Mouse (Mus musculus): ENCODE results near the gene Ranbp1.

Ranbp1 gene

DNA sequence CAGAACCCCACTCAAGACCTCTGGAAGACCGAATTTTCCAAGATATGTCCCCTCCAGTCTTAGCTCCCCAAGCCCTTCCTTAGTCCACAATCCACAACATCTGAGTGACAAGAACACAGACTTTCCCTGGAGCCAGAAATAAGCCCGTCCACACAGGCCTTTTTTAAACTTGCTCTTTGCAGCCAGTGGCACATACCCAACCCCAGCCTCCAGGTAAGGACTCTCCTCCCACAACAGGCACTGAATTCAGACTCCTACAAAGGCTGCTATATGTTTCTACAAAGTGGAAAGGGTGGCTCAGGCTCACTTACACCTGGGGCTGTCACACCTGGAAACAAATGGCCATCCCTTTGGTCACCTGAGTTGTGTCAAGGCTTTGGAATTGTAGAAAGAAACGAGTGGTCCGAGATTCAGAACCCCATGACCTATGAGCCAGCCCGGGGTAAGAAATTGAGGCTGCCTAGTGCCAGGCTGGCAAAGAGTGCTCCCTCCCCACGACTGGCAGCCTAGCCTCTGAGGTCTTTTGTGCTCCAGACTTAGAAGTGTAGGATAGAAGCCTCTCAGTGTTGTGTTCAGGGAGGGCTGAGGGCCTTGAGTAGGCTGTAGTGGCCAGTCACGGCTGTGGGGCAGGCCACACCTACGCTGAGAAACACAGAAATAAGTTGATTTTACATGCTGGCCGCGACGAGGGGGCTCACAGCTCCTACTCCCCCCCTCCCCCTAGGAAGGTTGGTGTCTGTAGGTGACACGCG lies 14.4 kb downstream of the Ranbp1 start:
- no peak for DNase-seq

DNA sequence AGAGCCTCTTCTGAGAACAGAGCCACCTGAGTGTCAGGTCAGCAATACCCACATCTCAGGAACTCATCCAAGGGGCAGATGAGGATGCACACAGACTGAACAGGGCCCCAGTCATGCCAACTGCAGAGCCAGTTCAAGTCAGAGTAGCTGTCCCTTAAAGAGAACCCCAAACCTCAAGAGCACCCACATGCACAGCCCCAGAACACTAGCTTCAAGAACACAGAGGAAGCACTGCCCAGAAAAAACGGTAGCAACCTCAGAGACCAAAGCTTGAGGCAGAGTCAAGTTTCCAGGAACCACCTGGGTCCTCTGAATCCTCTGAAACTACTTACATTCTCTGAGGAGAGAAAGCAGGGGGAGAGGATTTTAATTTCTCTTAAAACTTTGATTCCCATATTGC lies 15.1 kb downstream of the Ranbp1 start:
- no peak for DNase-seq

DNA sequence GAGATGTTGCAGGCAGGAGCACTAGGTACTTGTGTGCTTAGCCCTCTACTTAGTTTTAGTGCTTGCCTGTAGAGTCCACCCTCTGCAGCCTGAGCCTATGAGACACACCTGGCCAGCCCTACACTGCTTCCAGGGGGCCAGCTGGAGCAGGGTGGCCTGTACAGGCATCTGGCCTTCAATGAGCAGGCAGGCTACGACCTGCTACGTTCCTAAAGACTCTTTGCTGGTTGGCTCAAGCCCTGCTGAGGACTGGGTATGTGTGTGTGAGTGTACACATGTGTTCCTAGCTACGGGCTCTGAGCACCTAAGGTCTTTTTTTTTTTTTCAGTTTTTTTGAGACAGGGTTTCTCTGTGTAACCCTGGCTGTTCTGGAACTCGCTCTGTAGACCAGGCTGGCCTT lies 17.1 kb downstream of the Ranbp1 start:
- no peak for DNase-seq

DNA sequence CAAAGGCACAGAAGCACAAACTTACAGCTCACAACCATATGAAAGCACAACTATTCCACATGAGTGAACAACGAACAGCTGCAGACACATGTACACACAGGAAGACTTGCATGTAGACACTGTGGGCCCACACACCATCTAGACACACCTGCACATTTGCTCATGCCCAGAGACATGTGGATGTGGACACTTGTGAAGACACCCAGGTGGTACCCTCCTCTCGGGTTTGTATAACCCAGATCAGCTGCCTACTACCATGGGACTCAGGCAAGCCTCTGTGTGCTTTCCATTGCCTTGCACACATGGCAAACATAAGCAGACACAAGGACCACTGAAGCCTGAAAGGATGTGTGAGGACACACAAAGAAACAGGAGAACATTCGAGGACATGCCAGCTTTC lies 17.5 kb downstream of the Ranbp1 start:
- DNase-seq: no peak

DNA sequence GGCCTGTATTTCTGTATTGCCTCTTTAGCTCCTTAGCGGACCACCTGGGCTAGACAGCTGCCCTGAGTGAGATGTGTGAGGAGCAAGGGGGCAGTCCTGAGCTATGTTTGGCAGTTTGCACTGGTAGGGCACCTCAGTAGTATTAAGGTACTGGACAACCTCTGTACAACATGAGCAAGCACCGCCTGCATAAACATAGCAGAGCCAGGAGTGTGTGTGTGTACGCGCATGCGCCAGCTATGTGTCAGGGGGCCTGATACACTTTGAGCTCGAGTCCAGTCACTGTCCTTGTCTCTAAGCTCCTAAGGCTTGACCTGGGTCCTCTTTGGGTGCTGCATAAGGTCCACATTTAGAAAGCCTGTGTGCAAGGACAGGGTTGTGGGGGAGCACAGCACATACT lies 17.9 kb downstream of the Ranbp1 start:
- DNase-seq: no peak

DNA sequence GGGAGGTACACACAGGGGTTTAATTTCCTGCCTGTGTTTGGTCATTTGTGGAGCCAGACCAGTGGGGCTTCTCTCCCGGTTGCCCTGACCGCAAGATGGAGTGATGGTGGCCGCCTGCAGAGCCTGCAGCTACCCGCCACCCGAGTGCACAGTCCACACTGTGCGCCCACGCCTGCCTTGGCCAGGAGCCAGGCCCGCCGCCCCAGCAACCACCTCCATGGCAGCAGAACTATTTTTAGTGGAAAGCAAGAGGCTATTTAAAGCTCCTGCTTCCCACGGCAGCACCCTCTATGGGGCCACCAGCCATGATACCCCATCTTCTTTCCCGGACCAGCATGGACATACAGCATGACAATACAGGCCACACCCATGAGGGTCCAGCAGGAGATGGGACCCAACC lies 18.9 kb downstream of the Ranbp1 start:
- no peak for DNase-seq

DNA sequence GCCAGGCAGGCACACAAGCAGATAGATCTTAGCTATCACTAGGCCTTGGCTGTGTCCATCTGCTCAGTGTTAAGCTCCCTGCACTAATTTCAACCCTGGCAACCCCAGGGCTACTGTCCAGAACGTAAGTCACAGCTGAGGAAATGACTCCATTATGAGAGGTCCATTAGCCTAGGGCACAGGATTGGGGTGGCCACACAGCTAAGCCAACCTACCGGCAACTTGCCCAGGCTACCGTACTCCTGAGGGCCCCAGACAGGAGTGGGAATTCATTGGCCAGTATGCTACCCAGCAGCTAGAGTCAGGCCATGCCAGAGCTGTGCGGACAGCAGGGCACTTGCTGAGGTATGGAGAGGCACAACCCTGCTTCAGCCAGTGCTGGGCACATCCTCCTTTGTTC lies 19.7 kb downstream of the Ranbp1 start:
- DNase-seq: no peak

DNA sequence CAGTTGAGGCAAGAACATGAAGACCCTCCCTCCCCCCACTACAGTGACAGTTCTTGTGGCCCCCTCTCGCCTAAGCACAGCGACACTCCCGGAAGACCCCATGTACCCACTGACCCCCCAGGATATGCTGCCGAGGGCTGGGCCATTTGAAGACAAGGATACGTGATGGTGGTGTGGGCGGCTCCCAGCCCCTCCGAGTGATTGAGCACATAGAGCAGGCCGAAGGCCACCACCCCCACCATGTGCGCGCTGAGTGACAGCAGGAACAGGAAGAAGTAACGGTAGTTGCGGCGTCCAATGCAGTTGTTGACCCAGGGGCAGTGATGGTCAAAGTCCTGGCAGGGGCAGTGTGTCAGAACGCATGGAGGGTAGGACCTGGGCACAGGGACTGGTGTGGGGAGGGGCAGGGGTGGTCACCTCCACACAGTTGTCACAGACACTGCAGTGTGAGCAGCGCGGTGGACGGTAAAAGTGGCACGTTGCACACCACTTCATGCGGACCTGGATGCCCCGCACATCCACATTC lies 20.6 kb downstream of the Ranbp1 start:
- DNase-seq: no peak

DNA sequence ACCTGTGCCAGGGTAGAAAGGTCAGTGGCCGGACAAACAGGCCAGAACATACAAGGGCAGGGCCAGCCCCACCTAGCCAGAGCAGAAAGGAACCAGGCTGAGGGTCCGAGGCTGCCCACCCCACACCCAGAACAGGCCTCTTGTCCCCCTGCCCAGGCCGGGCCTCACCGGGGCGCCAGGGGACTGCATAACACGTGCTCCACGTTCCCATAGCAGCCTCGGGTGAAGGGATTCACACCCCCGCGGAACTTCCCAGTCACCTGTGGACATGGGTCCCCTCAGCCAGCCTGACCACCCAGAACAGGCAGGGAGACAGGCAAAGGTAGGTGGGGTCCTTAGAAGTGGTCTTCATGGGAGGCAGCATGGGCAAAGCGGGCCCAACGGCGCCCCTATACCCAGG lies 21.3 kb downstream of the Ranbp1 start:
- no peak for DNase-seq

DNA sequence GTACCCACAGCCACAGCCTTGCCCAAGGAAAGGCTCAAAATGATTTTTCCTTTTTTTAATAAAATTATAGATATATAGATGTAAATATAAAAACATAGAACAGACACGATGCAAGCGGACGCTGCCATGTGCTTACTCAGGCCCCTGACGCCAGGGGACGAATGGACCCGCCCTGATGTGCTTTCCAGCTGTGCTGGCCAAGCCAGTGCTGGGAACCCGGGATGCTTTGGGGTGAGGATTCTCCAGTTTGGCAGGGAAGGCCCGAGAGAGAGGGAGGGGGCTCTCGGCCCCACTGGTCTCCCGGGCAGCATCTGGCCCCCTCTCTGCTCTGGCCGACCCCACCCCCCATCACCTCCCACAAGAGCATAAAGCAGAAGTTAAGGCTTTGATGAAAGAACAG lies 26.3 kb downstream of the Ranbp1 start:
- DNase-seq: no peak

DNA sequence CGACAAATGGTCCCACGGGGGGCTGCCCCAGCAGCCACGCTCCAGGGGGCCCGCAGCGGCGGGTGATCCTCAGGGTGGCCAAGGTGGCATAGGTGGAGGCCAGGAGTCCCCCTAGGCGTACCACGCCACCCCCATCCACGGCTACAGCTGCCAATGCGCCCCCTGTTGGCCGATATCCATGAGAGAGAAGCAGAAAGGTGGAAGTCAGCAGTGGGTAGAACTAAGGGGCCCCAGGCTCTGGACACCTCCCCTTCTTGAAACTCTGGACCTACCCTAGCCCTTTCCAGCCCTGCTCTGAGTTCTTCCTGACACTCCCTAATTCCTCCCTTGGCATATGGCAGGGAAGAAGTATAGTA lies 27.0 kb downstream of the Ranbp1 start:
- no peak for DNase-seq

DNA sequence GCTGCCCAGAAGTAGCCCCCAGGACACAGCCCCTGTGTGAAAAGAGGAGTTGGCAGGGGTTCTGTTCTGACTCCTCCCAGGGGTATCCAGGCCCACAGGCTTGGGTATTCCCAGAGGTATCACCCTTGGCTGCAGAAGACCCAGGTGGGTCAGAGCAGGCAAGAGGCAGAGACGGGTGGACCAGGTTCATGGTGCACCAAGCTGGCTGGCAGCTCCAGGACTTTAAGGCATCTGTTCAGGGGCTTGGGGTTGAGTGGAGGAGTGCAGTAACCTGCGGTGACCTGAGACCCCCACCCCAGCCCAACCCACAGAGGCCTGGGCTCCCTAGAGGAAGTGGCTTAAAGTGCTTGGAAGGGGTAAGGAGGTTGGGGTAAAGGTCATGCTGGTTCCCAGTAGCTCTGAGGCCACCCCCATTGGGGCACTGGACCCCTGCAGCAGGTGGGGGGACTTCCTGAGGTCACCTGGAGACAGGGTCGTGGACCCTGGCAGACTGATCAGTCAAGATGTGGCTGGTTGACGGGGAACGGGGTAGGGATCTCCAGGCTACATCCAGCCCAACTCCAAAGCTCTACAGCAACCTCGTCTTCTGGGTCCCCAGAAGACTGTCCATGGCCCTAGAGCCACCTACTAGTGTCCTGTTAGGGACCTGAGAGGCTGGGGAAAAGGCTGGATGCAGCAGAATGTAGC lies 27.5 kb downstream of the Ranbp1 start:
- DNase-seq: no peak

DNA sequence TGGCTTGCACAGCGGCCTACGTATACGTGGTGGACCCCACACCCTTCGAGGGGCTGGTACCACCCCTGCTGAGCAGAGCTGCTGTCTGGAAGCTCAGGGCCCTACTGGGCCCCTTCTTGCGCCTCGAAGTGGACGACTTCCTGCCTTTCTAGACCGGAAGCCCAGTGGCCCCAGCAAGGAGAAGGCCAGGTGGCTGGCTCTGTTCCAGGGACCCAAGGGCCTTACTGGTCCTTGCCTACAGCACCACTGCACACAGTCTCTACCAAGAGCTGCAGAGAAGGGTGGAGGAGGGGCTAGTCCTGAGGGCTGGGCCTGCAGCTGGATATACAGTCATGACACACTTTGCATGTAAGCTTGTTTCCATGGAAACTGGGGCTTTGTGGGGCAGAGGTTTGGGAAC lies 28.5 kb downstream of the Ranbp1 start:
- peak; percentile 58 for DNase-seq

DNA sequence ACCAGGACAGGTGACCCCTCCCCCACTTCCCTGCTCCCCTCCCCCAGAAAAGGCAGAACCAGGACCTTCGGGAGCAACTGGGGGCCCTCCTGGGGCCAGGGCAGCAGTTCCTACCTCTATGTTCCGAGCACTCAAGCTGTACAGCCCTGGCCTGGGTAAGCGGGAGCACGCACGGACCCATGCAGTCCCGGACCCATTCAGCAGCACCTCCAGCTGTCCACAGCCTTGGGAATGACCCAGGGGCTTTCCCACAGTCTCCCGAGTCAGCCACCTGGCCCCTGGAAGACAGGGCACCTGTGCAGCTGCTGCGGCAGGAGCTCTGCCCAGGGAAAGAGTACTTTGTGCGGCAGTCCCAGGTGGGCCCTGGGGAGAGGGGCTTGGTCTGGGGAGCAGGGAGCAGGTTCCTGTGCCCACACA lies 29.9 kb downstream of the Ranbp1 start:
- no peak for DNase-seq

DNA sequence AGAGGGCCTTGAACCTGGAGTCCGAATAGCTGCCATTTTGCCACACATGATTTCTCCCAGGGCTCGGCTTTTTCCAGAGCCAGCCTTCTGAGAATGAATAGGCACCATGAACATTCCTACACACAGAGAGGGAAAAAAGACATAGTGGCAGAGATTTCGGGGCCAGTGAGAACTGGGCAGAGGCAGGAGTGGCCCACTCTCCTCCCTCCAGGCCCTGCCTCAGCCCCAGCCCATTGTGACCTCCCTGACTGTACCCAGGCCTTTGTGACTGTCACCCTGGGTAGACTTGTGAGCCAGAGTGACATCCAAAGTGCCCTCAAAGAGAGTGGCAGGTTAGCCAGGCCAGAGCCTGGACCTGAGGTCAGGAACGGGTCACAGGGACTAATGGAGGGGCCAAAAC lies 31.0 kb downstream of the Ranbp1 start, which contains the start of gene Ccdc188:
Gene Ccdc188 (plus strand): TSS at position 301 of the 400 bp plus-strand sequence.
- DNase-seq: no peak

DNA sequence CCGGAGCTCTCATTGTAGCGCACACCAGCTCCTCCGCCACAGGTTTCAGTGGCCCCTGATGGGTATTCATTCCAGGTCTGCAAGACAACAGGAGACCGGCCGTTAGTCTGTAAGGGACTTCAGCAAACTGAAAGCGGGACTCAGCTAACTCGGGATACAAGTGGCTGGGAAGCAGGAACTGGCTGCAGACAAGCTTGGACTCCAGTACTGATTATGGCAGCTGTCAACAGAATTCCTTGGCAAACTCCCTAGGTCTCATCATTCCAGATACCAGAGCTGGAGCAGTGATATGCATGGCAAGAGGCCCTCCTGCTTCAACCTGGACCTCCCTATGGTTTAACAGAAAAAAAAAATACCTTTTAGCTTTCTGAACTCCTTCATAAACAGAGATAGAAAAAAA lies 33.7 kb downstream of the Ranbp1 start:
- no peak for DNase-seq

DNA sequence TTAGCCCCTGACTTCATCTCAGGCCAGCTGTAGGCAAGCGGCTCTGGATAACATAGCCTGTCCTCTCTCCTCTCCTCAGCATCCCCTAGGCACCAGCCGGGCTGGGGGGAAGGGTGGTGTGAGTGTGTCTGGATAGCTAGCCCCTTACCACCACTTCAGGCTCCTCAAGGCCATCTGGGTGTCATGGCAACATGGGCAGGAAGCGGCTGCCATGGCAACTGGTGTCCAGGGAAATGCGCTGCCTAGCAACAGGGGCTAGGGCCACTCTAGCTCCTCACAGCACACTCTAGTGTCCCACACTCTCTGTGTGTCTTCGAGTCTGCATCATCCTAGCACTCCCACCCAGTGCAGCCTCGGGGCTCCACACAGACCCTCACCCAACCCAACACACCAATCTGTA lies 34.8 kb downstream of the Ranbp1 start:
- peak; percentile 92 for DNase-seq

DNA sequence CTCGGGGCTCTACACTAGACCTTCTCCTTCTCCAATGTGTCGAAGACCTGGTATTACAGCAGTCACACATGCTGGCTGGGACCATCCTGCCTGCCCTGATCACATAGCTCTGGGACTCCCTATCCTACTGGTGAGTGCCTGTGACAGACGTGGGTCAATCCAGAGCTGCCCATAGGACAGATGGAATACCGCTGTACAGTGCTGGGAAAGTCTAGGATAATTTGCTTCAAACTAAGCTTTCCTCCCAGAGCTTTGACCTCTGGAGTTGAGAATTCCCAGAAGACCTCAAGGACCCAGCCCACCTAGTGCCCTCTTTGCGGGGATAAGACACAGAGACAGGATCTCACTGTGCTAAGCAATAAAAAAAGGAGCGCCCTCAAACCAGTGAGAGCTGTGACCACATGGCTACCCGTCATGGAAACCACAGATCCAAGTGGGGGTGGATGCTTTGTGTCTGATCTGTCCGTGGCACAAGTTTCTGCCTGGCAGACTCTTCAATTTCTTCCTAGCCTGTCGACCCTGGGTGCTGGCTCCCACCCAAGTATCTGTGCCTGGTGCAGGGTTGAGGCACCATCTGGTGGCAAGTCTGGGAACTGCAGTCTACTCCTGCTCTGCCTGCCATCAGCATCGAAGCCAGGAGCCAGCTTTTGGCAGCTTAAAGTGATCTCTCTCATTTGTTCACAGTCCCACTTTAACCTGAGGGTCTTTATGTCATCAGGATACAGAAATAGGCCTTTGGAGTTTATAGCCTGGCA lies 36.9 kb downstream of the Ranbp1 start:
- peak; percentile 85 for DNase-seq

DNA sequence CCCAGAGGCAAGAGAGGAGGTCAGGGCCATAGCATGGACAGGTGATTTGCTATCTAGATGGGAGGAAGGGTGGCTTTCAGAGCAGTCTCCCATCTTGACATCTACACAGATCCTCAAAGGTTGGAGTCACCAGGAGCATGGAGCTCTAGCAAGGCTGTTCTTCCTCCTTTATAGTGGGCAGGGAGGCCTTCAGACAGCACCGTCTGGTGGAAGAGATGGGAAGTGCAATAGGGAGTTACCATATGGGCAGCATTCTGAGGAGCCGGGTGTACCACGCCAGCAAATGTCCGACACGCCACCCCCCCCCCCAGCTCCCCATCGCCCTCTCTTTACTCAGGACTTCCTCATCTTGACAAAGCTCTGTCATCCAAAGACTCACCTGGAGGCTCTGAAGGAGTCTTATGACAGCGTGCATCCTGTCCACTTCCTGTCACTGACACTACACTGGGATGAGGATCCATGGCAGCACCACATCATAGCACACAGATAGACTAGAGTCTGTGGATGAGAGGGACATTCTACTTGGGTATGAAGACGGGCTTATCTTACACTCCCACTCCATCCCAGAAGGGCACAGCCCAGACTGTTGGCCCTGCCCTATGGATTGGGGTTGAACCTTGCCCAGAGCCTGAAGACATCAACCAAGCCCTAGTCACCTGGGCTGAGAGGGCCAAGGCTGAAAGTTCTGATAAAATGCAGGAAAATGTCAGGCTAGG lies 37.7 kb downstream of the Ranbp1 start:
- peak; percentile 61 for DNase-seq

DNA sequence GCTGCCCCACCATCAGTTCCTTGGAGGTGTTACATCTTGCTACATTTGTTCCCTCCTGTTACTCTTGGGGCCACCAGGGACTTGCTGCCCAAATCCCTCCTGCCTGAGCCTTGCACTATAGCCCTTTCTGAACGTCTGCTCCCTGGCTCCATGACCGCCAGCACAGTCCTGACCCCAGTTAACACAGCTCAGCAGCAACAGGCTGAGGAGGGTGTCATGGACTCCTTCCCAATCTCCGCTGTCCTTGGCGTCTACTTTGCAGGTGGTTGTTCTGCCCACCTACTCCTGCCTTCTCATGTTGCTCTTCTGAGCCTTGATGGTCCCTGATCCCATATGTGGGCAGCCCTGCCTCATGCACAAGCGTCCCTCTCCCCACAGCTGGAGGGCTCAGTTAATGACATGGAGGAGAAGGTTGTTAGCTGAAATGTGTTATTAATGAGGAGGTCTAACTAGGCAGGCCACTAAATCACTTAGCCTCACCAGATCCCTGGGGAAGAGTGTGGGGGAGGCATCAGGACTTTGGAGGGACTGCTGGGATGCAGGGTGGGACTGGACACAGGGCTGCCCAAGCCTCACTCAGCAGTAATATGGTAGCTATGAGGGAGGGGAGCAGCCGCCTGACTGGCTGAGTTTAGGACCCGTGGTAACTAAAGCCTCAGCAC lies 45.0 kb downstream of the Ranbp1 start:
- DNase-seq: peak; percentile 44

DNA sequence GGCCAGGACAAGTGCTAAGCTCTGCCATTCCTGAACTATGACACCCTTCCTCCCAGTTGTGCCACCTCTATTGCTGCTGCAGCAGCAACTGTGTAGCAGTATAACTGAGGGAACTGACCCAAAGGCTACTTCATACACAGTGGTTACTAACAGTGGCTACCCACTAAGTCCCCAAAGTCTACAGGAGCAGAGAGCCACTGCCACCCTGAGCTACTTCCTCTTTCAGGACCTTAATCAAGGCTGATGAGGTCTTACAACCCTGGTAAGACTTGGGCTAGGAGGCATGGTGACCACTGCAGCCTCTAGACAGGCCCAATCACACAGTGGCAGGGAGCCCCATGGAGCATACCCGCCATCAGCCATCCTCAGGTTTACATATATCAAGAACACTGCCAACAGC lies 46.5 kb downstream of the Ranbp1 start:
- DNase-seq: no peak

DNA sequence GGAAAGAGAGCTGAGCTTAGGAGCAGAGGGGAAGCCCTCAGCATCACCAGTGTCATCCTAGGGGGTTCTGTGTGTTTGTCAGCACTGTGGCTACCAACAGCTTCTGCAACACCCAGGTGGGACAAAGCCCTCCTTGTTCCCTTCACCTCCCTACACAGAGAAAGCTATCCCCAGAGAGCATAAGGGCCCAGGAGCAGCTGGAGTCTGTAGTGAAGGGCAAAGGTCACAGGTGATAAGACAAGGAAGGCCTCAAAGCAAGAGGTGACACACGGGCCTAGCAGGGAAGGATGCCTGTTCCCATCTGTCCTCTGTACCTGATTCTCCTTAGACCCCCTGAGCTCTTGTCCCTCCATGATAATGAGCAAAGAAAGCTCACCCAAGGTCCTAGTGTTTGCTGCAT lies 46.9 kb downstream of the Ranbp1 start:
- no peak for DNase-seq

DNA sequence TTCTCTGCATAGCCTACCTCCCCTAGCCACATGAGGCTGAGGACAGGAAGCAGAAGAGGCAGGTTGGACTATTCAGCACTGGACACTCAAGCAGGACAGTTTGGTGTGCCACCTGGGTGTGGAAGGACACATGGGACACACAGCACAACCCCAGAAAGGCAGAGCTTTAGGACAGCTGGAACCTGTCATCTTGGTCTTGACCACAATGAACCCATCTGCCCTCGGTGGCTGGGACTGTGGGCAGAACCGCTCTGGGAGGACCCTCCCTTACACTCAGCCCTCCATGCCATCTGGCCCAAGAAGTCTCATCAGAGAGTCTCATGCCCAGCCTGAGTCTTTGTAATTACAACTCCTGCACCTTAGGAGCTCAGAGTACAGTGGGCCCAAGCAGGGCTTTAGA lies 48.5 kb downstream of the Ranbp1 start:
- no peak for DNase-seq
